Mouse (Mus musculus): Measurements from ENCODE around the gene Oxct1. TPM values are rescaled to one million over a fixed set of nuclear protein-coding genes. Genes with fewer than 3 reads are reported as not detected.

Oxct1 gene
- polyA plus RNA-seq, 1 experiment from 2014 or later: 40.8 TPM

DNA sequence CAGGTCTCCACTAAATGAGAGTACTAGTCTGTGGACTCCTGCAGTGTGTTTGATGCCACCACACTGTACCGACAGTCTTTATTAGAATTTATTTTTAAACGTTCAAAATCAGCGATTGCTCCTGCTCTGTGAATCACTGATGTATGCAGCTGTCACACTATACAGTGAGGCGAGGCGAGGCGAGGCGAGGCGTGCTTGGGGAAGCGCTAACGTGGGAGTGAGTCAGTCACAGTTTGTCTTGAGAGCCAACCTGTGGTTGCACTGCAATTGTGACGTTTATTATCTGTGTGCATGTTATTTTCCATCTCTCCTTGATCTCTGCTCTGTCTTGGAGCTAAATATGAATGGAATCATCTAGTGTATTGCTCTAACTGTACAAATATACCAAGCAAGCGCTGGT, 113.3 kb downstream of the Oxct1 start:
- WGBS (ENCODE audit: insufficient replicate concordance): 79% methylated on average over 12 of the region's 12 CpGs
- Histone ChIP-seq H3K4me2 (no peak overlapping the region), H3K4me3 (replicated peaks) (no peak overlapping the region), H3K36me3 (no peaks in the 10 kb centered on the region), H3K27me3 (no peaks in the 10 kb centered on the region), H3K4me1 (replicated peaks) (no peaks in the 10 kb centered on the region), H3K9me3 (replicated peaks) (no peaks in the 10 kb centered on the region), H3K9ac (no peak overlapping the region), H3K27ac (no peak overlapping the region)
- no peak for ATAC-seq (ENCODE audit: low read depth)
- DNase-seq: no peak

DNA sequence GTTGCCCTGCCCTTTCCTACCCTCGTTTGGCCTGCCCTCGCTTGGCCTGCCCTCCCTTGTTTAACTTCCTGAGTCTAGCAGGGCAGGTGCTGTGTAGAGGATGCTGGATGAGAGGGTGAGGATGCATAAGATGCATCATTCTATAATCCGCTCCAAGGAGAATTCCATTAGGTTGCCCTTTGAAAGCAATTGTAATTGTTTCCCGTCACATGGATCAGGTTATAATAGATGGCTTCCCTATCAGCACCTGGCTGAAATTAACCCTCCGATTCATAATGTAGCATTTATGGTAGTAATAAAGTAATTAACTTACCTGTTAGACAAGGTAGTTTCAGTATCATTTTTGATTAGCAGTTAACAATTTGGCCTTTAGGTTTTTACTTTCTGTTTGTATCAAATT, 119.2 kb downstream of the Oxct1 start:
- H3K27ac ChIP-seq: no peak overlapping the region
- 75% methylated on average over 5 of the region's 5 CpGs for whole genome bisulfite sequencing (ENCODE audit: insufficient replicate concordance)
- DNase-seq (no peak), ATAC-seq (ENCODE audit: low read depth) (no peak)
- H3K4me3 ChIP-seq (replicated peaks): no peak overlapping the region
- H3K9me3 ChIP-seq (replicated peaks): no peaks in the 10 kb centered on the region
- H3K9ac ChIP-seq: no peak overlapping the region
- 0 out of 2 replicates have a peak, but pooled peaks cover 3% of the 10 kb centered on the region for H3K36me3 ChIP-seq
- no peaks in the 10 kb centered on the region for H3K4me1 ChIP-seq (replicated peaks)
- no peak overlapping the region for H3K4me2 ChIP-seq
- no peaks in the 10 kb centered on the region for H3K27me3 ChIP-seq

DNA sequence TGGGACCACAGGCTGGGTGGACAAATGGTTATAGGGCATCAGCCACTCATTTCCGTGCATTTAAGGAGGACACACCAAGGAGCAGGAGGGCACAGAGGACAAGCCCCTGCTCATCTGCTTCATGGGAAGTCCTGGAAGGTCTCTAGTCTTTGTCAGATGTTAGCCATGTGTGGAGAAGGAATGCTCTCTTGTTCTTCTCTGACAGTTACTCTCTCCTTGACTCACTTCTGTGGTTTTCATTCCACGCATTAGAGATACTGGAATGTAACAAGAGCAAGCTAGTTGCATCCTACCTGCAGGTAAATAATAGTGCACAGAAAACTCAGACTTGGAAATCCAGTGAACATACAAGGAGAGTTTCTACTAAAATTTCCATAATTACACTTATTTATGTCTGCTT, 121.5 kb downstream of the Oxct1 start:
- WGBS (ENCODE audit: insufficient replicate concordance): 75% methylated on average over 2 of the region's 2 CpGs
- H3K9ac ChIP-seq: no peak overlapping the region
- H3K27me3 ChIP-seq: no peaks in the 10 kb centered on the region
- H3K4me3 ChIP-seq (replicated peaks): no peak overlapping the region
- no peaks in the 10 kb centered on the region for H3K4me1 ChIP-seq (replicated peaks)
- no peak overlapping the region for H3K4me2 ChIP-seq
- no peaks in the 10 kb centered on the region for H3K9me3 ChIP-seq (replicated peaks)
- H3K27ac ChIP-seq: no peak overlapping the region
- no peak for DNase-seq
- ATAC-seq (ENCODE audit: low read depth): no peak
- H3K36me3 ChIP-seq: 0 out of 2 replicates have a peak, but pooled peaks cover 3% of the 10 kb centered on the region

DNA sequence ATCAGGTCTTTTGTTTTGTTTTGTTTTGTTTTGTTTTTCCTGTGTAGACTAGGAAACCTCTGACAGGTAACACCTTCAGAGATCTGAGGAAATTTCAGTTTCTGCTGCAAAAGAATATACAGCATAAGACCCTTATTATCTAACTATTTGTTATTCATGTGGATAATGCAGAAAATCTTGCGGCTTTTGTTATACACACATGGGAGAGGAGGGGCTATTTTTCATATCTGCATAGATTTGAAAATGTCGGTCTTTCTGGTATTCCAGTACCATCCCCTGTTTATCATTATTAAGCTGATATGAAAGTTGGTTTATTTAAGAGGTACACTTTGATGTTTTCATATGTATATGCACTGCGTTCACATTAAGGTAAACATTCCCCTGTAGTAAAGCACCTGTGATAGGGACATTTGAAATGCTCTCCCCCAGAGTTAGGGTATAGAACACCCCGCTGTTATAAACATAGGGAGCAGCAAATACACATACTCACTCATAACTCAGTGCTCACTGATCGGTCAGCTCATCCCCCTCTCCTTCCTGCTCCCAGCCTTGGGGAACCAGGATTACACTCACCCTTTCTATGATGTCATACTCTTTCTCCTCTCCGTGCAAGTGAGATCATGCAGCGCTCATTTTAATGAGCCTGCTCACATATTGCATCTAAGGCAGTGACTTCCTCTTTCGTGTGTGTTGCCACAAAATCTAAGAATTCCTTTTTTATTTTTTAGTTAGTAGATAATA, 122.6 kb downstream of the Oxct1 start:
- no peak for DNase-seq
- H3K4me2 ChIP-seq: no peak overlapping the region
- WGBS (ENCODE audit: insufficient replicate concordance): 73% methylated on average over 8 of the region's 8 CpGs

DNA sequence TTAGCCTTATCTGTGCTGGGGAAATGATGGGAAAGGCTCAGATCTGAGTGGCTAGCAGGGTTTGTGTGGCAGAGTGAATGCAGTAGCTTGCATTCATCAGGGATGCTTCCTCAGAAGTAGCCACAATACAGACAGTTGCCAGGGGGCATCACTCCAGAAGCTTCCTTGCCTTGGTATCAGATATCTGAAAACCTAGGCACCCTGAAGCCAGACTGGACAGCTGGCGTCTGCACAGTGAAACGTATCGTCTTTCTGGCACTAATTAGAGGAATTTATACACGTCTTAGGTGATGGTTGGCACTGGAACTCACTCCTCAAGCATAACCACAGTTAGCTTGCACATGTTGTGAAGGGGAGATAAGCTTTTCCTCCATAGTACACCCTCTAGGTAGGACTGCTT, 128.5 kb downstream of the Oxct1 start:
- no peak overlapping the region for H3K4me3 ChIP-seq (replicated peaks)
- DNase-seq (no peak), ATAC-seq (ENCODE audit: low read depth) (no peak)
- H3K36me3 ChIP-seq: peaks cover 5% of the 10 kb centered on the region; the same call in 1 of the 2 replicates
- 78% methylated on average over 4 of the region's 4 CpGs for WGBS (ENCODE audit: insufficient replicate concordance)
- no peaks in the 10 kb centered on the region for H3K9me3 ChIP-seq (replicated peaks)
- H3K27ac ChIP-seq: no peak overlapping the region
- H3K9ac ChIP-seq: no peak overlapping the region
- no peak overlapping the region for H3K4me2 ChIP-seq
- no peaks in the 10 kb centered on the region for H3K4me1 ChIP-seq (replicated peaks)
- H3K27me3 ChIP-seq: no peaks in the 10 kb centered on the region

More for the DNA sequence above, 122.6 kb downstream of the Oxct1 start:
- H3K27me3 ChIP-seq: no peaks in the 10 kb centered on the region
- no peaks in the 10 kb centered on the region for H3K4me1 ChIP-seq (replicated peaks)
- 0 out of 2 replicates have a peak, but pooled peaks cover 3% of the 10 kb centered on the region for H3K36me3 ChIP-seq
- no peaks in the 10 kb centered on the region for H3K9me3 ChIP-seq (replicated peaks)
- no peak overlapping the region for H3K4me3 ChIP-seq (replicated peaks)
- H3K27ac ChIP-seq: no peak overlapping the region
- H3K9ac ChIP-seq: no peak overlapping the region
- no peak for ATAC-seq (ENCODE audit: low read depth)

DNA sequence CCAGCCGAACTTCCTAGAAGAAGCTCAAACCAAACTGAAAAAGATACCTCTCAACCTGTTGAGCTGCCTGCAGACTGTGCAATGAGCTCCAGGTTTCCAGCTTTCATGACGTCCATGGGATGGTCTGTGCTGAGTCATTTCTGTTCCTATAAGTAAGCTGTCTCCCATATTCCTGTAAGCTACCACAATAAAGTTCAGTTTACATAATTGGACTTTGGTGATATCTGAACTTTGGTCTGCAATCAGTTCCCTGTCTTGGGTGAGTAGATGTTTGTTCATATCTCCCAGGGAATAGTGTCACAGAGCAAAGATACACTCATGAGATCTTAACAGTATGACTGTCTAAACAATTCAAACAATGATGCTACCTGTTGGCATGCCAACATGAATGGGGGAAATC, 141.8 kb downstream of the Oxct1 start:
- no peaks in the 10 kb centered on the region for H3K9me3 ChIP-seq (replicated peaks)
- H3K27ac ChIP-seq: no peak overlapping the region
- H3K4me3 ChIP-seq (replicated peaks): no peak overlapping the region
- WGBS (ENCODE audit: insufficient replicate concordance): 48% methylated on average over 2 of the region's 2 CpGs
- no peak overlapping the region for H3K4me2 ChIP-seq
- H3K36me3 ChIP-seq: no peaks in the 10 kb centered on the region
- no peaks in the 10 kb centered on the region for H3K4me1 ChIP-seq (replicated peaks)
- no peak overlapping the region for H3K9ac ChIP-seq
- ATAC-seq (ENCODE audit: low read depth): no peak
- no peaks in the 10 kb centered on the region for H3K27me3 ChIP-seq
- no peak for DNase-seq

DNA sequence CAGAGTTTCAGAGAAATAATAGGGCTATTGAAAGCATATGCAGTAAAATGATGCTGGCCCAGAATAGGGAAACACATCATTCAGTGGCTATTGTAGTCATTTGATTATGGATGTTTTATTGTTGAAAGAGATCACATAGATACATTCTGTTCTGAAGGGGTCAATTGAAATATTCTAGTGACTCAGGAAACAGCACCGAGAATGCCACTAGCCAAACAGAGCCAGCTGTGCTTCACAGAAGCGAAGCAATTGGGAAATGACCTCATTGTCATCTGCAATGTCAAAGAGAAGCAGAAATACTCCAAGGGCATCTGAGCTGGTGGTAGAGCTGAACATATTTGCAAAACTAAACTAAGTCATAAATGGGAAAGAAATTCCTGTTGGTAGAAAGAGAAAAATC, 145.4 kb downstream of the Oxct1 start:
- no peak overlapping the region for H3K4me3 ChIP-seq (replicated peaks)
- no peak overlapping the region for H3K4me2 ChIP-seq
- H3K27ac ChIP-seq: no peak overlapping the region
- 53% methylated on average over 2 of the region's 2 CpGs for WGBS (ENCODE audit: insufficient replicate concordance)
- no peaks in the 10 kb centered on the region for H3K9me3 ChIP-seq (replicated peaks)
- no peaks in the 10 kb centered on the region for H3K36me3 ChIP-seq
- no peaks in the 10 kb centered on the region for H3K27me3 ChIP-seq
- DNase-seq (no peak), ATAC-seq (ENCODE audit: low read depth) (no peak)
- H3K9ac ChIP-seq: no peak overlapping the region
- no peaks in the 10 kb centered on the region for H3K4me1 ChIP-seq (replicated peaks)

DNA sequence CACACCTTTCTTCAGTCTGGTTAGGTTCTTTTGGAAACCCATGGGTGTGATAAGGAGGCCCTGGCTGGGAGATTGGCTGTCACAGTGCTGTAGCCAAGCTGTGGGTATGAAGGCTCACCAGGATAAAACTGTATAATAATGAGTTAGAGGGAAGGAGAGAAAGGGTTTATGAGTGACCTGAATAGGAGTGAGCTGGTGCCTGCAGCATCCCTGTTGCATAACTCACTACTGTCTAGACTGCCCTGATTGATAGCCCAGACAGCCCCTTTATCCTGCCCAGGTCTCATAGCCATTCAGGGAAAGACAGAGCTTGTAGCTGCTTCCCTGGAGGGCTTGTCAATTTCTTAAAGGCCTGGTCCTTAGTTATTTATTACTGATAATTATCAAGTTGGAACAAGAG, 171.7 kb downstream of the Oxct1 start:
- Histone ChIP-seq H3K27ac (no peak overlapping the region), H3K4me1 (replicated peaks) (no peaks in the 10 kb centered on the region), H3K9me3 (replicated peaks) (no peaks in the 10 kb centered on the region), H3K36me3 (no peaks in the 10 kb centered on the region), H3K27me3 (no peaks in the 10 kb centered on the region), H3K4me3 (replicated peaks) (no peak overlapping the region), H3K4me2 (no peak overlapping the region), H3K9ac (no peak overlapping the region)
- DNase-seq: no peak
- no peak for ATAC-seq (ENCODE audit: low read depth)

Other genes starting within 250 kb of the Oxct1 start
- 3.1 and 3.3 TPM in 2 replicates for gene Fbxo4, start 46.8 kb upstream of the Oxct1 start, polyA plus RNA-seq (2015; fragmentation: Nextera tagmentation; extraction: Ambion mirVana)
- 4.8 and 7.2 TPM in 2 replicates for gene AW549877, start 30.6 kb upstream of the Oxct1 start, polyA plus RNA-seq (2015; fragmentation: Nextera tagmentation; extraction: Ambion mirVana)

Data from liver, embryonic 13.5 days (tissue).